In the genomic region with DNA sequence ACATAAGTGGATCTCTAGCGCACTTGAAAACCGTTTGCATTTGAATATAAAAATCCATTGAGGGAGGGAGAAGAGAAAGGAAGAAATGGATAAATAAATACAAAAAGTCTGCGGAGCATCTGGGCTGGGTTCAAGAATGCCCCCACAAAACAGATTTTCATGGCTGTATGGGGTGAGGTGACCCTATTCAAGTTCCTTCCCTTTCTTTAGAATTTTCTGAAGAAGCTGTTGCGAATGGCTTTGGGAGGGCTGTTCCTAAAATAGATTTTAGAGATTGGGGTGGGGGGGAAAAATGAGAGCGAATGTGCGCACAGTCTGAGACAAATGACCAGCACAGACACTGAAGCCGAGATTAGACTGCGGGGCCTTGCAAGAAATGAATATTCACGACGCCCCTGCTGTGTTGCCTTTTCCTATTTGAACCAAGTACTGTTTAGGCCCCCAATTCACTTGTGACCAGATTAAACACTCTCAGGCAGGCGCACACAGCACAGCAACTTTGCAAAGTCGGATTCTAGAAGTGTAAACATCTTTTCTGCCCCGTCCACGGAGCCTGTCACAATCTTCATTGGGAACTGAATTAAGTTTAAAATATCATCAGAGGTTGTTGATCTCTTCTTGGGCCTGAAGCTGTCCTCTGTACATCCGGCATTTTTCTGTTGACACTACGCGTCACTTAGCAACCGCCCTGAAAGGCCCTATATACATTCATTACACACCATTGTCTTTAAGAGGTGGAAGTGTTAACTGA, we compare ENCODE assay signal across 15 mouse cellular contexts. TPM values are rescaled to one million over a fixed set of nuclear protein-coding genes. Genes with fewer than 3 reads are reported as not detected.
DNase-seq lines count a peak whose midpoint lies in the region; ATAC-seq and TF ChIP-seq lines count a peak whose summit lies in the region.
"Had no signal": no experiment of that assay in that cellular context is flagged by ENCODE, and none has a peak within 500 bp of the region (broad histone marks: within the 10 kb centered on the region; RNA-seq: fewer than 3 reads in every experiment).

No protein-coding gene starts in this region.

- no peaks in the 10 kb centered on the region for H3K9me3 ChIP-seq in heart, embryonic 11.5 days (replicated peaks; ENCODE audit: control insufficient read depth, low read length)
- H3K9me3 ChIP-seq in forebrain, embryonic 16.5 days (ENCODE audit: control insufficient read depth, low read length), result no peaks in the 10 kb centered on the region
- no peaks in the 10 kb centered on the region for H3K9me3 ChIP-seq in midbrain, embryonic 14.5 days (ENCODE audit: control insufficient read depth, low read length)
- H3K9me3 ChIP-seq in intestine, postnatal 0 days (ENCODE audit: control insufficient read depth), result no peaks in the 10 kb centered on the region
- H3K9me3 ChIP-seq: intestine, embryonic 15.5 days; limb, embryonic 13.5 days had no signal

- no peak overlapping the region for H3K27ac ChIP-seq in heart, embryonic 11.5 days (ENCODE audit: low read depth, low read length)
- no peak overlapping the region for H3K27ac ChIP-seq in forebrain, embryonic 16.5 days (ENCODE audit: low read length)
- peak overlapping the region; percentile 49; the same call in 1 of the 2 replicates for H3K27ac ChIP-seq in midbrain, embryonic 14.5 days (replicated peaks; ENCODE audit: low read depth, low read length)
- H3K27ac ChIP-seq in intestine, postnatal 0 days (ENCODE audit: low read depth, low read length), result no peak overlapping the region
- H3K27ac ChIP-seq: intestine, embryonic 15.5 days; limb, embryonic 13.5 days; macrophage had no signal

- no peak for ATAC-seq in heart, embryonic 11.5 days (replicated peaks; ENCODE audit: insufficient number of reproducible peaks, low FRiP score, low TSS enrichment)
- ATAC-seq in forebrain, embryonic 16.5 days, result peak; percentile 33; the same call in 1 of the 2 replicates
- ATAC-seq in midbrain, embryonic 14.5 days (ENCODE audit: low FRiP score, low TSS enrichment), result peak; percentile 67; the same call in 1 of the 2 replicates
- no peak for ATAC-seq in intestine, postnatal 0 days

- H3K4me1 ChIP-seq in heart, embryonic 11.5 days (ENCODE audit: control insufficient read depth, insufficient read depth, low read length), result peaks cover 17% of the 10 kb centered on the region
- H3K4me1 ChIP-seq in forebrain, embryonic 16.5 days (replicated peaks; ENCODE audit: control insufficient read depth, insufficient read depth, low read length), result peaks cover 9% of the 10 kb centered on the region; the same call in 1 of the 2 replicates
- peaks cover 15% of the 10 kb centered on the region; the same call in 1 of the 2 replicates for H3K4me1 ChIP-seq in midbrain, embryonic 14.5 days (ENCODE audit: control insufficient read depth, insufficient read depth, low read length)
- no peaks in the 10 kb centered on the region; the same call in 1 of the 2 replicates for H3K4me1 ChIP-seq in intestine, postnatal 0 days (replicated peaks; ENCODE audit: control insufficient read depth, insufficient read depth, low read length)

- TF ChIP-seq CTCF in intestine, postnatal 0 days (IDR thresholded peaks at IDR 0.05; ENCODE audit: low read depth), result no peak

- peak overlapping the region; percentile 7; the same call in 1 of the 2 replicates for H3K4me2 ChIP-seq in heart, embryonic 11.5 days
- no peak overlapping the region for H3K4me2 ChIP-seq in forebrain, embryonic 16.5 days (ENCODE audit: low read length)
- peak overlapping the region; percentile 43 for H3K4me2 ChIP-seq in midbrain, embryonic 14.5 days (ENCODE audit: low read length)
- no peak overlapping the region for H3K4me2 ChIP-seq in intestine, postnatal 0 days (replicated peaks; ENCODE audit: low read depth)
- H3K4me2 ChIP-seq: intestine, embryonic 15.5 days; limb, embryonic 13.5 days had no signal

- no peak for DNase-seq in heart, postnatal 25 days (ENCODE audit: low spot score)
- peak; percentile 18 for DNase-seq in ZHBTc4 (ENCODE audit: low read depth, low spot score)
- peak; percentile 71 for DNase-seq in midbrain, embryonic 14.5 days
- DNase-seq in urinary bladder, adult 2 months (ENCODE audit: low spot score), result no peak
- DNase-seq in kidney, adult 8-10 months, result no peak
- DNase-seq: adrenal gland, adult 8-10 months; B cell, adult 2 months; cerebellum, adult 11 months had no signal

- intact Hi-C loops in heart, postnatal 25 days (cut with DNase I), result no loop called here

- H3K27me3 ChIP-seq in heart, embryonic 11.5 days (ENCODE audit: control insufficient read depth, insufficient read depth, low read length), result no peaks in the 10 kb centered on the region
- peaks cover 23% of the 10 kb centered on the region for H3K27me3 ChIP-seq in forebrain, embryonic 16.5 days (replicated peaks; ENCODE audit: control insufficient read depth, insufficient read depth, low read length)
- H3K27me3 ChIP-seq in midbrain, embryonic 14.5 days (ENCODE audit: control insufficient read depth, insufficient read depth, low read length), result peaks cover 3% of the 10 kb centered on the region; the same call in 1 of the 2 replicates
- no peaks in the 10 kb centered on the region for H3K27me3 ChIP-seq in intestine, postnatal 0 days (replicated peaks; ENCODE audit: control insufficient read depth, insufficient read depth, low read length)
- H3K27me3 ChIP-seq: intestine, embryonic 15.5 days had no signal

- WGBS in heart, embryonic 11.5 days (ENCODE audit: insufficient replicate concordance), result 38% methylated on average over 18 of the region's 18 CpGs
- 9% methylated on average over 18 of the region's 18 CpGs for WGBS in forebrain, embryonic 16.5 days
- 4% methylated on average over 18 of the region's 18 CpGs for WGBS in midbrain, embryonic 14.5 days
- 58% methylated on average over 18 of the region's 18 CpGs for whole genome bisulfite sequencing in intestine, postnatal 0 days

- H3K9ac ChIP-seq in heart, embryonic 11.5 days (ENCODE audit: low read depth, low read length), result no peak overlapping the region
- no peak overlapping the region for H3K9ac ChIP-seq in forebrain, embryonic 16.5 days (replicated peaks; ENCODE audit: low read depth, low read length)
- H3K9ac ChIP-seq in midbrain, embryonic 14.5 days (replicated peaks; ENCODE audit: low read length), result no peak overlapping the region
- no peak overlapping the region for H3K9ac ChIP-seq in intestine, postnatal 0 days (ENCODE audit: low read depth, low read length)
- H3K9ac ChIP-seq: intestine, embryonic 15.5 days; limb, embryonic 13.5 days had no signal

- no peak overlapping the region for H3K4me3 ChIP-seq in heart, embryonic 11.5 days (ENCODE audit: low read depth, low read length)
- no peak overlapping the region for H3K4me3 ChIP-seq in forebrain, embryonic 16.5 days (replicated peaks; ENCODE audit: low read length)
- no peak overlapping the region for H3K4me3 ChIP-seq in midbrain, embryonic 14.5 days (replicated peaks; ENCODE audit: low read depth, low read length)
- H3K4me3 ChIP-seq in intestine, postnatal 0 days (ENCODE audit: low read depth, low read length), result no peak overlapping the region
- H3K4me3 ChIP-seq: intestine, embryonic 15.5 days; limb, embryonic 13.5 days had no signal

- H3K36me3 ChIP-seq in heart, embryonic 11.5 days (ENCODE audit: control insufficient read depth, insufficient read depth, low read length), result no peaks in the 10 kb centered on the region
- no peaks in the 10 kb centered on the region for H3K36me3 ChIP-seq in forebrain, embryonic 16.5 days (ENCODE audit: control insufficient read depth, insufficient read depth)
- H3K36me3 ChIP-seq in midbrain, embryonic 14.5 days (ENCODE audit: control insufficient read depth, insufficient read depth, low read length), result no peaks in the 10 kb centered on the region
- H3K36me3 ChIP-seq in intestine, postnatal 0 days (ENCODE audit: control insufficient read depth, insufficient read depth), result no peaks in the 10 kb centered on the region
- H3K36me3 ChIP-seq: intestine, embryonic 15.5 days; limb, embryonic 13.5 days had no signal

RNA-seq across cellular contexts. Expression of a gene that starts 47.0 kb away (rescaled TPM):
- not detected in 2 replicates for polyA plus RNA-seq in heart, embryonic 11.5 days (2014; fragmentation: Nextera tagmentation; extraction: Ambion mirVana)
- not detected for total RNA-seq in heart, postnatal 25 days (2021)
- 0.21 and 0.86 TPM in 2 replicates for polyA plus RNA-seq in forebrain, embryonic 16.5 days (2015; fragmentation: Nextera tagmentation; extraction: Ambion mirVana)
- 9.9 and 10.7 TPM in 2 replicates for polyA plus RNA-seq in midbrain, embryonic 14.5 days (2014; fragmentation: Nextera tagmentation; extraction: Ambion mirVana)
- not detected in 2 replicates for polyA plus RNA-seq in urinary bladder, adult 2 months (2012; rRNA removed)
- polyA plus RNA-seq in intestine, postnatal 0 days (2015; fragmentation: Nextera tagmentation; extraction: Ambion mirVana), result not detected in 2 replicates
- total RNA-seq: adrenal gland, adult 8-10 months; gastrocnemius, postnatal 4 days had no signal
- polyA plus RNA-seq: intestine, embryonic 15.5 days; macrophage had no signal

Comparison
In these comparisons a context has a peak if more than half of its experiments do, and no peak if none do; other contexts are left out.
1. ATAC-seq: peak in forebrain, embryonic 16.5 days (single experiment) and midbrain, embryonic 14.5 days (single experiment); none in heart, embryonic 11.5 days (single experiment) and intestine, postnatal 0 days (single experiment).
2. H3K4me2 ChIP-seq: peak in heart, embryonic 11.5 days (single experiment) and midbrain, embryonic 14.5 days (single experiment); none in forebrain, embryonic 16.5 days (single experiment) and intestine, postnatal 0 days (single experiment).
3. DNase-seq: peak in ZHBTc4 (single experiment) and midbrain, embryonic 14.5 days (single experiment); none in heart, postnatal 25 days (single experiment), urinary bladder, adult 2 months (single experiment) and kidney, adult 8-10 months (0 of 2).